Mouse (Mus musculus) liver, embryonic 14.5 days (tissue): Measurements from ENCODE around the gene Sec14l1. TPM values are rescaled to one million over a fixed set of nuclear protein-coding genes. Genes with fewer than 3 reads are reported as not detected.
A peak's percentile ranks its signal among the peaks of the same experiment; 100 is the strongest.

Source experiments
- ATAC-seq: fragments of 200-750 bp; cut with Nextera tagmentation; 2 replicates; pipeline ENCODE4 v1.8.0; 2017; ENCODE audit warnings: moderate number of reproducible peaks, mild to moderate bottlenecking, moderate library complexity; ENCODE audit not compliant: insufficient read depth
- DNase-seq, 3 experiments: peaks; one replicate each; pipeline ENCODE4 v3.0.0-alpha.2; 2012 to 2013; ENCODE audit warnings: low read depth in 3 of 3, low spot score in 3 of 3
- H3K27ac ChIP-seq: fragments of 300-500 bp; sonication (generic); 2 replicates; pipeline ENCODE4 v1.5.1; 2014; ENCODE audit warnings: moderate library complexity, mild to moderate bottlenecking, control low read depth, inconsistent platforms
- H3K27me3 ChIP-seq: fragments of 300-500 bp; sonication (generic); 2 replicates; pipeline ENCODE4 v1.6.1; 2014; ENCODE audit warnings: mild to moderate bottlenecking, low read length, moderate library complexity; ENCODE audit not compliant: control insufficient read depth, insufficient read depth
- H3K36me3 ChIP-seq: fragments of 300-500 bp; sonication (generic); replicated peaks from 2 replicates; pipeline ENCODE4 v1.6.1; 2014; ENCODE audit warnings: low read depth; ENCODE audit not compliant: control insufficient read depth, insufficient read depth
- H3K4me1 ChIP-seq, 2 experiments: fragments of 200-500 bp in 1 of 2; fragments of 300-500 bp in 1 of 2; sonication (generic) in 1 of 2; replicated peaks; 2 replicates each; pipeline ENCODE4 v1.6.1; 2012 to 2014; ENCODE audit warnings: antibody characterized with exemption in 1 of 2, inconsistent platforms in 1 of 2, low read length in 1 of 2; ENCODE audit not compliant: control insufficient read depth in 2 of 2, insufficient read depth in 2 of 2
- H3K4me2 ChIP-seq: fragments of 300-500 bp; sonication (generic); 2 replicates; pipeline ENCODE4 v1.6.1; 2014; ENCODE audit warnings: low read depth, mild to moderate bottlenecking, control low read depth, moderate library complexity
- H3K4me3 ChIP-seq, 2 experiments: fragments of 200-500 bp in 1 of 2; fragments of 300-500 bp in 1 of 2; sonication (generic) in 1 of 2; 2 replicates each; pipeline ENCODE4 v1.5.1; 2012 to 2014; ENCODE audit warnings: low read depth in 2 of 2, low read length in 2 of 2, mild to moderate bottlenecking in 2 of 2, control low read depth in 1 of 2, inconsistent platforms in 1 of 2, moderate library complexity in 1 of 2; ENCODE audit not compliant: insufficient read depth in 1 of 2
- H3K9ac ChIP-seq: fragments of 300-500 bp; sonication (generic); replicated peaks from 2 replicates; pipeline ENCODE4 v1.6.1; 2014; ENCODE audit warnings: mild to moderate bottlenecking, control low read depth, moderate library complexity
- H3K9me3 ChIP-seq: fragments of 300-500 bp; sonication (generic); 2 replicates; pipeline ENCODE4 v1.6.1; 2016; ENCODE audit warnings: low read length, mixed read lengths; ENCODE audit not compliant: control insufficient read depth
- CTCF ChIP-seq: IDR thresholded peaks from 2 replicates; pipeline ENCODE4 v1.5.1; 2016; ENCODE audit warnings: antibody characterized with exemption, low read depth, control low read depth
- EP300 ChIP-seq: IDR thresholded peaks from 2 replicates; pipeline ENCODE4 v1.6.1; 2016; ENCODE audit warnings: antibody characterized with exemption, low read depth
- WGBS: fragments of 180-500 bp; shearing (Covaris S2); extraction: QIAGEN DNeasy Blood & Tissue Kit; methylation state at CpG from one replicate; pipeline ENCODE4 v1.1.7; 2014; ENCODE audit not compliant: insufficient replicate concordance; 5-methylcytosine and 5-hydroxymethylcytosine counted together
- polyA plus RNA-seq, 2 experiments: library from polyadenylated mRNA; depleted of rRNA in 1 of 2; stranded (reverse) in 1 of 2; unstranded in 1 of 2; fragments of >200 nt; fragmentation: Nextera tagmentation in 1 of 2; extraction: Ambion mirVana in 1 of 2; gene quantifications; 2 replicates each; pipeline versions ENCODE4 v1.2.1 to v1.2.3; 2012 to 2014

The Sec14l1 gene
- polyA plus RNA-seq, 2 experiments: 10.5 to 13.0 TPM

DNA sequence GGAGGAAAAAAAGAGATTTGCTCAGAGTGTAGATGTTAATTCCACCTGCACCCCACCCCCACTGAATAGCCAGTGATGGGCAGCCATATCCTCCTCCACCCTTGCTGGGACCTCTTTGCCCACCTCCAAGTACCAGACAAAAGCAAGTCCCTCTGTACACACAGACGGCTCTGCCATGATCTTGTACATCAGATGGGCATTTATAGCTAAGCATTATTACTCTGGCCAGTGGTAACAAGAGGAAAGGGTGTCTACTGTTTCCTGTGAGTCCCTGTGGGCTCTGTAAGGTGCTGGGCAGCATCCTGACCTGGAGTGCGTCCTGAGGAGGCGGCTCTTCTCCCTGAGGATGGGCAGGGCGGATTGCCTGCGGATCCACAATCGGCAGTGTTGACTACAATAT lies 7.0 kb downstream of the Sec14l1 start:
- TF ChIP-seq CTCF (no peak), EP300 (no peak)
- H3K4me1 ChIP-seq: peaks cover 2 to 6% of the 10 kb centered on the region in 2 experiments
- no peak for DNase-seq
- 80% methylated on average over 6 of the region's 6 CpGs for WGBS
- no peak overlapping the region for H3K4me2 ChIP-seq
- no peak overlapping the region for H3K4me3 ChIP-seq
- no peak overlapping the region for H3K9ac ChIP-seq
- no peak for ATAC-seq
- peaks cover 10% of the 10 kb centered on the region for H3K36me3 ChIP-seq
- H3K9me3 ChIP-seq: no peaks in the 10 kb centered on the region
- no peak overlapping the region for H3K27ac ChIP-seq
- no peaks in the 10 kb centered on the region for H3K27me3 ChIP-seq

DNA sequence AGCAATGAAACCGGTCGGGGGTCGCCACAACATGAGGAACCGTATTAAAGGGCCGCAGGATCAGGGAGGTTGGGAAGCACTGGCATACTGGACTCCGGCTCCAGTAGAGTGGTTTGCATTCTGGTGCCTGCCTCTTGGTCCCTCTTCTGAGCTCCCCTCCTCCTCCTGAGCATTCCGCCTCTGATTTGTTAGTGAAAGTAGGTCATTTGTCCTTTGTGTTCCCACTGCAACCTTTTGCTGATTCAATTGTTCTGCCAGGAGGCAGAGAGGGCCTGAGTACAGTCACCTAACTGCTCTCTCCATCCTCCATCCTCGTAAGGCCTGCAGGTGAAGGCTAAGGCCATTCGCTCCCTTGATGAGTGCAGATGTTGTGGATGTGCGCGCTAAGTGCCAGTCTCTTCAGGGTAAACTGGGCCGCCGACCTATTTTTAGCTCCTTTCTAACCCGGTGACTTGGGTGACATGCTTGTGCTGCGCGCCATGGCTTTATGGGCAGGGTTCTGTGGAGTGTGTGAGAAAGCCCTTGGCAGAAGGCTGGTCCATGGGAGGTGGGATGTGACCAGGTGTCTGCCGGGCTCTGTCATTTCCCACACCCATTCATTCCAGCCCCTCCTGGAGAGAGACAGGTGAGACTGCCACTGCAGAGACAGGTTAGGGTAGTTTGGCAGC lies 8.6 kb downstream of the Sec14l1 start:
- ATAC-seq (no peak), DNase-seq (no peak)
- WGBS: 89% methylated on average over 17 of the region's 17 CpGs
- Histone ChIP-seq H3K4me2 (no peak overlapping the region), H3K36me3 (no peaks in the 10 kb centered on the region; the same call in 1 of the 2 replicates), H3K4me3 (no peak overlapping the region), H3K4me1 (peaks cover 0 to 9% of the 10 kb centered on the region in 2 experiments; a peak in 2 of 4 replicates), H3K9ac (no peak overlapping the region), H3K27ac (no peak overlapping the region), H3K27me3 (no peaks in the 10 kb centered on the region), H3K9me3 (no peaks in the 10 kb centered on the region)
- TF ChIP-seq CTCF (no peak), EP300 (no peak)

DNA sequence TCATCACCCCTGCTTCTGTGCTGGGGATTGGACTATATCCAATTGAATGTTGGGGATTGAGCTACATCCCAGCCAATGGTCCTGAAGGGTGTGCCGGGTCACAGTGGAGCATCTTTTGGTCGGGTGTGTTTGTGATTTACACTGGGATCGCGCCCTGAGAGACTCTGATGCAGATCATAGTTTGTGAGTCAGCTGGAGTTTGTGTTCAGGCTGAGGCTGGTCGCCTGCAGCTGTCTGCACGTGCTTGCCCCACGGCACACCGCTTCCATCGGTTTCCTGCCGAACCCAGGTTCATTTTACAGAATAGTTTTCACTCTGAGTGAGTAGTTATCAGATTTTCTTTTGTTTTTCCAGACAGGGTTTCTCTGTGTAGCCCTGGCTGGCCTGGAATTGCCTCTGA lies 9.6 kb downstream of the Sec14l1 start:
- Histone ChIP-seq H3K9me3 (no peaks in the 10 kb centered on the region), H3K27me3 (no peaks in the 10 kb centered on the region), H3K27ac (no peak overlapping the region), H3K4me1 (peaks cover 0 to 8% of the 10 kb centered on the region in 2 experiments; a peak in 2 of 4 replicates), H3K4me2 (no peak overlapping the region), H3K4me3 (no peak overlapping the region), H3K9ac (no peak overlapping the region), H3K36me3 (no peaks in the 10 kb centered on the region; the same call in 1 of the 2 replicates)
- DNase-seq: no peak
- WGBS: 77% methylated on average over 10 of the region's 10 CpGs
- no peak for TF ChIP-seq EP300
- TF ChIP-seq CTCF: no peak
- no peak for ATAC-seq

DNA sequence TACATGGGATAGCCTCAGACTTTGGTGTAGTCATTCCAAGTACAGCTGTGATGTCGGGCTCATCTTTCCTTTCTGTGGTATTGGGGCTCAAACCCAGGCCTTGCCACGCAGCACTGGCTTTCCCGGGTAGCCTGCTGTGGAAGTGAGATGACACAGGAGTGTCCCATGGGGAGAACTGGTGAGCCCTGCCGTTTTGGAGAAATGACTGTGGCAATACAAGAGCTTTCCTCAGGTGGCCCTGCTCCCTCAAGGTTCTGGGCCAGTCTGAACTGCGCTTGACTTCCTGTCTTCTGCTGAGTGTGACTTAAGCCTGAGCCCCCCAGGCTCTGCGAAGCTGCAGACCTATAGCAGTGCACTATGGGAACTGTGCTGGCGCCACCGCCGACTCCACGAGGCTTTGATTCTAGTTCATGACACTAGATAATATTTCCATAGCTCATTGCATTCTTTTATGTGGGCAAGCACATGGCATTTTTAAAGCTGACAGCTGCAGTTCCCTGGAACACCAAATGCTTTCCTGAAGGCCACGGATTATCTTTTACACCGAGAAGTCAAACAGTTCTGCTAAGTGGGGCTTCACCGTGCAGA lies 12.4 kb downstream of the Sec14l1 start:
- Histone ChIP-seq H3K4me2 (no peak overlapping the region), H3K9me3 (no peaks in the 10 kb centered on the region), H3K4me1 (0 out of 4 replicates have a peak, but pooled peaks cover 0 to 3% of the 10 kb centered on the region in 2 experiments), H3K9ac (no peak overlapping the region), H3K27me3 (no peaks in the 10 kb centered on the region), H3K4me3 (no peak overlapping the region), H3K27ac (no peak overlapping the region), H3K36me3 (no peaks in the 10 kb centered on the region; the same call in 1 of the 2 replicates)
- TF ChIP-seq EP300 (no peak), CTCF (no peak)
- WGBS: 75% methylated on average over 13 of the region's 13 CpGs
- ATAC-seq: peak; percentile 4; the same call in 1 of the 2 replicates
- DNase-seq: no peak

DNA sequence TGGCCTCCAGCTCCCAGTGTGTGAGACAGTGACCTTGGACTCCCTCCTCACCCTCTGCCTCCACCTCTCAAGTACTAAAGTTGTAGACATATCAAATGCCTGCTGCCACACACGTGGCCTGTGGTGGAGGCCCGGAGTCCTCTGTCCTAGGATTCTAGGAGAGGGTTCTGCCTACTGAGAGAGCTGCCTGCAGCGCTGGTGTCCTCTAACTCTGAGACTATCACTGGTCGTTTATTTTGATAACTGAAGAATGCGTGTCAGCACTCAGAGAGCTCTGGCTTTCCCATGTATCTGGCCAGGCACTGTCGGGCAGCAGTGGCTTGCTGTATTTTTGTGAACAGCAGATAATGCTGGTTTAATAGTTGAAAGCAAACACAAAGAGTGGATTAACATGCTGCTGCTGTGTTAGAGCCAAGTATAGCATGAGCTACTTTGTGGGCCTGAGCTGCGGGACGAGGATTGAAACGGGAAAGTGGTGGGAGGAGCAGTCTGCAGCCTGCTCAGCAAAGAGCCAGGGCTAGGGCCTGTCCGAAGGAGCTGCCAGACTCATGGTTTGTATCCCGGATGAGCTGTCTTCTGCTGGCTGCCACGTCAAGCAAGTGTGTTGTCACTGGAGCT lies 13.1 kb downstream of the Sec14l1 start:
- Histone ChIP-seq H3K27ac (no peak overlapping the region), H3K9ac (no peak overlapping the region), H3K4me1 (0 out of 4 replicates have a peak, but pooled peaks cover 0 to 3% of the 10 kb centered on the region in 2 experiments), H3K4me2 (no peak overlapping the region), H3K36me3 (no peaks in the 10 kb centered on the region; the same call in 1 of the 2 replicates), H3K27me3 (no peaks in the 10 kb centered on the region), H3K9me3 (no peaks in the 10 kb centered on the region), H3K4me3 (no peak overlapping the region)
- TF ChIP-seq CTCF (no peak), EP300 (no peak)
- peak; percentile 41 for ATAC-seq
- 66% methylated on average over 12 of the region's 12 CpGs for WGBS
- no peak for DNase-seq
